Mouse (Mus musculus) cerebellum, adult 18-20 months (tissue): Measurements from ENCODE around the gene Macrod2.
A peak's percentile ranks its signal among the peaks of the same experiment; 100 is the strongest.
"Not testable (repeated sequence)": the region's sequence is repeated elsewhere in the genome, so short reads cannot be mapped to it uniquely, and the experiment has no call there.

Experiments
- DNase-seq, 2 experiments: peaks; one replicate each; pipeline ENCODE4 v3.0.0; 2021

Macrod2 gene

DNA sequence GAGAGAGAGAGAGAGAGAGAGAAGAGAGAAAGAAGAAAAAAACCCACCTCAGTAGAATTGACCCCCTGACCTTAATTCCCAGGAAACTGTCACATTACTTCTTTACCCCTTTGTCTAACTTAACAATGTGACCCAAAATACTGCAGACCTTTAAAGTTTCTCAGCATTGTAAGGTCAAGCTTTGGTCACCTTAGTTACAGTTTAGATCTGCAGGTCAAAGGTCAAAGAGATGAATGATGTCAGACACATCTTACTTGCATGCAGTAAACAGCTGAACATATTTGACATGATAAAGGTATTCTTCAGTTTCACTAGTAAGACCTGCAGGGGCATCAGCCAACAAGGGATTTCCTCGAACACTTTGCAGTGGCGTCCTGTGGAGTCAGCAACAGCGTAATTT lies 309.0 kb downstream of the Macrod2 start:
- no peak for DNase-seq

DNA sequence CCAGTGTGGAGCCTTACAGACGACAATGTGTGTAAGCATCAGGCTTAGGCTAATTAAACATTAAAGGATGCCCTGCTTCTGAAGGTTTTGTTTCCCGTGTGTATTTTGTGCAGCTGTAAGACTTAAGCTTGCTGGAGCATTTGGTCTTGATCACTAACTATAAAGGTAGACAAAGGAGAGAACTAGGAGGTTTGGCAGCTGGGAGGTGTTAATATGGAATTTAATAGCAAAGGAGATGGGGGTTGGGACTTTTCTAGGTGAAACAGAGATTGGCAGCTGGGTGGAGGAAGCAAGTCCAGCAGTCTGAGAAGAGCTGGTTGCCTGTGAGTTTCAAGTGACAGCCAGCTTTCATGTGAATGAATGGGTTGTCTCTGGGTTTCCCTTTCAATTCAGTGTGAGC lies 310.2 kb downstream of the Macrod2 start:
- no peak for DNase-seq

DNA sequence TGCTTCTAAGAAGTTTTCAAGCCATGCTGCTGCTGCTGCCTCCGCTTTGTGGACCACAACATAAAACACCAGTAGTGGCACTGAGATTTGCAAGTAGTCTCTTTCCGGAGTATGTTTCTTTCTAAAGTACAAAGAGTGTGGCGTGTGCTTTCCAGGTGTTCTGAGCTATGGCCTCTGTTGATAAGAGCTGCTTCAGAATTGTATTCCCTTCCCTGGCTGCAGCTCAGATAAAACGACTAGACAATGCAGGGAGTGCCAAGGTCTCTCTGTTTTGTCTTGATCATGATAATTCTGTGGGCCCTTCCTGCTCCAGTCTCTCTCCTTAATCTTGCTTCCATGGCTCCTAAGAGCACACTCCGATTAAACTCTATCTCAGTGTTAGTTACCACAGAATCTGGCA lies 312.4 kb downstream of the Macrod2 start:
- no peak for DNase-seq

DNA sequence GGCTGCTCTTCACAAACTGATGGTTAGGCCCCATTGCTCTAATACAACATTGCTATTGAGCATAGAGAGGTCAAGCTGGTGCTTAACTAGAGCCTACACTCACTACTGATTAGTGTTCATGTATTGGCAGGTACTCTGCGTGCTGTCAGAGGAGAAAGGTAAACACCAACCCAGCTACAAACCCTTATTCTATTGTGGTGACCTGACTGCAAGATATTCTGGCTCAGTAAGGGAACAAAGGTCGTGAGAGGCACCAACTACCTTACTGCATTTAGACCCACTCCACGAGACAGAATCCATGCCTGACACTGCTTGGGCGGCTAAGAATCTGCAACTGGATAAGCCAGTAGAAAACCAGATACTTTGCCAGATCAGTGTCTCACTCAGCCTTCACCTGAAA lies 320.7 kb downstream of the Macrod2 start:
- DNase-seq, result no peak

DNA sequence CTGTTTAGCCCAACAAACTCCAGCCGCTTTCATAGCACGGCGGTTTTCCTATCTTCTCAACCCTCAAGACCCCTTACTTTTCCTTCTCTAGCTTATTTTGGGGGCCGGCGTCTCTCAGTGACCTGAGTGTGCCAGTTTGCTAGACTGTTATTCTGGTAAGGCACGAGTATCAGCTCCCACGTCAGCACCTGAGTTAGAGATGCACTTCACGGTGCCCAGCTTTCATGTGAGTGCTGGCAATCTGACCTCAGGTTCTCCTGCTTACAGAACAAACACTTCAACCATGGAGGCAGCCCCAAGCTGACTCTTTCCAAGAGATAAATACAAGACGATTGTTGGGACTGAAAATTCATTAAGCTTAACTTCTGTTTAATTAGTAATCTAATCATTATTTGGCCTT lies 322.3 kb downstream of the Macrod2 start:
- no peak for DNase-seq

DNA sequence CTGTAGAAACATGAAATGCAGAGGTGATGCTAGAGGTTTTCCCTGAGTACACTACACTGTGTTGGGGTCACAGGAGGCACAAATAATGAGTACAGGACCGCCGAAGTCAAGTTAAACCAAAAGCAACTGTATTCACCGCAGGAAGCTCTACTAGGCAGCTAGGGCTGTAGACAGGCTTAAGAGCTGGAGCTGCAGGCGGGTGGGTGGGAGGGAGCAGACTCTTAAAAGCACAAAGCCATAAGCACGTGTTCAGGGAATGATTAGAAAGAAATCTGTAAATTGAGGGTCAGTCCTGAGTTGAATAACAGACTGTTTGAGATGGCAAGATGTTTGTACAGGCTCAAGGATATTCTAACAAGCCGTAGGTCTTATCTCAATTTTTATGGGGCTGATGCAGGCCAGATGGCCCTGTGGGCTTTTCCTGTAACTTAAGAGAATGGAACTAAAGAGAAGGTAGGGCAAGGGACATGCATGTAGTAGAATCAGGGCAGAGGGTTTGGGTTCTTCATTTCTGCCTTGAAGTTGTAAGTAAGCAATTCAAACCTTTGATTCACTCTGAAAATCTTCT lies 337.6 kb downstream of the Macrod2 start:
- DNase-seq, result no peak

DNA sequence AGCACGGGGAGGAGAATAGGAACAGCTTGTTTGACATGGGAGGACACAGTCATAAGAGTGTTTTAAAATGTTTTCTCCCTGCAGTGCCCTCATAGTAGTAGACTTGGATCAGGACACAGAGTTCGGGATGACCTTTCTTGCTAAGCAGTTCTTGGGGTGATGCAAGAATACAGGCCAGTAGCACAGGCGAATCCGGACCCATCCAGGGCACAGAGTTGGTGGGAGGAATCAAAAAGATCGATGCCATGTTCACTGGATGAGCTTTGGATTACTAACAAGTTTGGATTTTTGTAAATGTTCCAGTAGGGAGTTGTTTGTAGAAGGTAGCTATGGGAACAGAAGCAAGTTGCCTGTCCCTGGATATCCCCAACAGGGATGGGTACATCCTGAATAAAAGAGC lies 345.4 kb downstream of the Macrod2 start:
- no peak for DNase-seq

DNA sequence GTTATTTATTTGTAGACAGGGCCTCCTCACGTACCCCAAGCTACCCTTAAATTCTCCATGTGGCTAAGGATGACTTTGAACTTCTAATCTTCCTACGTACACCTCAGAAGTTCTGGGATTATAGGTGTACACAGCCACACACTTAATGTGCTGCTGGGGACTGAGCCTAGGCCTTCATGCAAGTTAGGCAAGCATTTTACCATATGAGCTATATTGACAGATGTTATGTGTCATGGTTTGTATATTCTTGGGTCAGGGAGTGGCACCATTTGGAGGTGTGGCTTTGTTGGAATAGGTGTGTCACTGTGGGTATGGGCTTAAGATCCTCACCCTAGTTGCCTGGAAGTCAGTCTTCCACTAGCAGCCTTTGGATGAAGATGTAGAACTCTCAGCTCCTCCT lies 347.8 kb downstream of the Macrod2 start:
- not testable (repeated sequence) for DNase-seq

DNA sequence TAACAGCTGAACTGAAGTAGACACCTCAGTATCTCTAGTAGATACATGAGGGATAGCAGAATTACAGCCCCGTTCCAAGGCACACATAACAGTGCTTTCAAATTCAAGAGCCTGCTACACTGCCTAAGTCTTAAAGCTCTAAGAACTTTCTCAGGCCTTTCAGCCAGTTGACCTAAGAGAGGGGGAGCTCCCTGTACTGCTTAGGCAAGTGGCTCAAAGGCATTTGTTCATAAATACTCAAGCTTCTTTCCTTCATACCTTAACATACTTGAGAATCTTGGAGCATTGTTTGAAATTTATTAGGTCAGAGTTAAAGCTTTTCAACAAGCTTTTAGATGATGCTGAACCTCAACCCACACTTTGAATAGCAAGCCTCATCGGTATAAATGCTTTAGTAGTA lies 363.8 kb downstream of the Macrod2 start:
- no peak for DNase-seq

DNA sequence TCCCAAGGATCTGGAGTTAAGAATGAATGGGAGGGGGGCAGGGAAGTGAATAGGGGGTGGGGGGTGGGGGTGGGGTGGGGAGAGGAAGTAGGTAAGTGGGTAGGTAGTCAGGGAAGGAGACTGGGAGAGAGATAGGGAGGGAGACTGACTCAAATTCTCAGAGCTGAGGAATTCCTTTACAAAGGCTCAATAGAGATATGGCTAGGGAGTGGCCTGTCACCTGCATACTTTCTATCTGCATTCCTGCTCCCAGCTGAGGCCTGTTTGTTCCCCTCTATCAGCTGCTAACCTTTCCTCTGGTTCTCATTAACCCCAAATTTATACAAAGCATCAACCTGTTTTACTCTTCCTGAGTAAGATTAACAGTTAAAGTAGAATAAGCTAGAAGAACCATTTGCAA lies 364.6 kb downstream of the Macrod2 start:
- DNase-seq, result no peak

DNA sequence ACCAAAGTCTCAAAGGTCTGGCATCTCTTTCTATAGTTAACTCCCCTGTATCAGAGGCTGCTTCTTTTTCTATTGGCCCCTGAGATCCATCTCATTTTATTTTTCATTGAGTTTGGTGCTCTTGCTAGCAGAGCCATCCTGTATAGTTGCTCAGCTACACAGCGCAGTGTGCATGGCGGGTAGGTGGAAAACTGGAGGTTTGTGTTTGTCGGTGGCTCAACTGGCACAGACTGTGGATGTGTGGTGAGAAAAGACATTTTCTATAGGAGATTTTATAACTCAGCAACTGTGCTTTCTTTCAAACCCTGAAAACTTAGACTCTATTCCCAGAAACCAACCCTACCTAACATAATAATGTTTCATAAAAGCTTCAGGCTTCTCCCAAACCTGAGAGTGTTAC lies 365.0 kb downstream of the Macrod2 start:
- DNase-seq, result no peak

DNA sequence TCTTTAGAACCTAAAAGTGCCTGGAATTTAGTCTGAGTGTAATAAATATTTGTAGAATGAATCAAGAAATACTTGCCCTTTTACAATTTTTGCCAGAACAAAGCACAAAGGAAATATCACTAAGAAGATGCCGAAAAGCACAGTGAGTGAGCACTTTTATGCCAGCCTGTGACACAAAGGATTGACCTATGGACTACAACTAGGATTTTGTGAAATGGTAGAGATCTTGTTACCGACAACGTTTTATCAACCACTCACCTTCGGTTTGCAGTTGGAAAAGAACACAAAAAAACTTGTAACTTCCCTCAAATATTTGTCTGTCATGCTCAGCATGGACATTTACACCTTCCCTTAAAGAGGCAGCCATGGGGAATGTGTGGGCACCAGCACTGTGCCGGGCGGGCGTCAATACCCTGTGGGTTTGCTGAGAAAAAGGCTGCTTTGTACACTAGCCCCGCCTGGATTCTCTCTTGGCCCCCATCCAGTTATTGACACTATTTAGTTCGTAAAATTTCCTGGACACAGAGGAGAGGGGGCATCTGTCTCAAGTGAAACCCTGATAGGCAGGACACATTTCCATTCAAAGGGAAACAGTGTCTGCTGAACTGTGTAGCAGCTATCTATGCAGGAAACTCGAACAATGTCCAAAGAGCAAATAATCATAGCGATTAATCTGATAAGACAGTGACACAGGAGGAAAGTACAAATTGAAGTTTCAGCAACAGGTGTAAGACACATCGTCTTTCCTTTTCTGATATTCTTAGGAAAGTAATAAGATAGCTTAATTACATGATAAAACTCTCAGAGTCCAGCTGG lies 368.2 kb downstream of the Macrod2 start:
- no peak for DNase-seq

DNA sequence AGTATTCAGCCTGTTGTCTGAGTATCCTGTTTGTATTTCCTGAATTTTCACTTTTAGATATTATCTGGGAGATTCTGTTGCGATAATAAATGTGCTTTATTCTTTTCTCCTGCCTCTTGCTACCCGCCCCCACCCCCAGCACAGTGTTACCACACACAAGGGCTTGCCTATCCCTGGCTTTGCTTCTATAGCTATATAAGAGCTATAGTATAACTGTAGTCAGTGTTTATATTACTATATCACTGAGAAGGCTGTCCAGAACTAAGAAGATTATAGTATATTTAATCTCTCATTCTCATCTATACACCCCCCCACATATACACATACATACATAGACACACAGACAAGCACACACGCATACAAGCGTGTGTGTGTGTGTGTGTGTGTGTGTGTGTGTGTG lies 374.4 kb downstream of the Macrod2 start:
- DNase-seq, result no peak

DNA sequence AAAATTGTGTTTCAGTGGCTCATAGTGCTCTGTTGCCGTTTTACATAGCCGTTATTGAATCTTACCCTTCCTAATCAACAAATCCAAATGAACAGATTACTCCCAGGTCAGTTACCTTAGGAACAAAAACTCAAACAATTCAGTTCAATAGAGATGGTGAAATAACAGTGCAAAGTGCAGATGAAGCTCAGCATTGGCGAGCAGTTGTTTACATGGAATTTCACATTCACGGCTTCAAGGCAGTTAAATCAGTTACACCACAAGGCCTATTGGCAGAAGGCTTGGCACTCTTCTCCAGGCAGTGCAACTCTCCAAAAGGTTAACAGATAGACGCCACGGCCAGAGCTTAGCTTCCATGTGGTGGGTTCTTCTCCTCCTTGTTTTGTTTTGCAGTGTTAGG lies 377.7 kb downstream of the Macrod2 start:
- DNase-seq, result no peak

DNA sequence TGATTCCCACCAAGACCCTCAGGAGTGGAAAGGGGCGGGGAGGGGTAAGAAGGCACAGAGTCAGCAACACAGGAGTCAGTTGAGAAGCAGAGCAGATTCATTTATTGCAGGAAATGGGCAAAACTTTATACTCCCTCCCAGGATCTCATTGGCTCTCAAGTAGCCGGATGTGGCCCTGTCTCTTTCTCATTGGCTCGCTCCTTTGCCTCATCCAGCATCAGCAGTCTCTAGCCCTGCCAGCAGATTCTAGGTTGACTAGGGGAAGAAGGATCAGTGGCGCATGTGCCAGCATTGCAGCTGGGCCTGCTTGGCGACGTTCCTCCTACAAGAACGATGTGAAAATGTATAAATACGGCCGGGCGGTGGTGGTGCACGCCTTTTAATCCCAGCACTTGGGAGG lies 378.3 kb downstream of the Macrod2 start:
- DNase-seq, result no peak

DNA sequence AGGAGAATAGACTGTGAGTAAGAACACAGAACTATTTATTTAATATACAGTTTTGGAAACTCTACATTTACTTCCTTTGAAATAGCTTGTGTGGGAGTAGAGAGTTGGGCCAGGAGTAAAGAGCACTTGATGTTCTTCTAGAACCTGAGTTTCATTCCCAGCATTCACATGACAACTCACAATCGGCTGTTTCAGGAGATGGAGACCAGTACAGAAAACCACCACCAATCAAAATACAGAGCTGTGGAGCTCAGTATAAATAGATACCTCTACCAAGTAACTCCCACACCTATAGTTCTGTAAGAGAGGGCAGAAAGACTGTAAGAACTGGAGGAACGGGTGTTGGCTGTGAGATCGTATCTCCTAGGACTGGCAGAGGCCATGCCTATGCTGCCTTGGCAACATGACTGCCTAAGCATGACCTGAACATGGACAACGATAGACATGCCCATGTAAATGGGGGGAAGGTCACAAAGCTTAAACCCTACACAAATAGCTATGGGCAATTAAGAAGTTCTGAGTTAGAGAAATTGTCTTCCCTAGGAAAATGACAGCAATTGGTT lies 379.8 kb downstream of the Macrod2 start:
- no peak for DNase-seq

DNA sequence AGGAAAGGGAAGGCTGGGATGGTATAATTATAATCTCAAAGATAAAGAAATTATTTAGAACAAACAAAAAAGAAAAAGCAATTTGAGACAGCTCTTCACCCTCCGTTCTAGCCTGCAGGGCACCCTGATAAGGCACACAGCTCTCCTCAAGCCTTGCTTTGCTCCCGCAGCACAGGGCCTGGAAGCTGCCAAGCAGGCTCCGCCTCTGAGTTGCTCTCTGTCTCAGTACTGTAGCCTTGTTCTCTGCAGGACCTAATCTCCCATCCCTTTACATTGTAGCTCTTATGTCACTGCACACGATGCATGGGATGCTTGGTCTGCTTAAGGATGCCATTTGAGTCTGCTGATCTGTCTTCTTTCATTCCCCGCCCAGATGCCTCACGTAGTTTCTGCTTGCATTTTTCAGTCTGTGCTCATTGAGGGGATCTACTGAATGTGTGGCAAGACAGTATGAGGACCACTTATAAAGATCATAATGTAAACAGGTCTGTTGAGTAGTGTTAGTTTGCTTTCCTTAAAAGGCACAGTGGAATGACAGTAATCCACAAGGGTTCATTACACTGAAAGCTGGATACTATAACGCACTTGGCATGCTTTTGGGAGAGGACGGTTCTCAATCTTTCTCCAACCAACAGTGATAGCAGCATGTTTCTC lies 380.5 kb downstream of the Macrod2 start:
- no peak for DNase-seq

DNA sequence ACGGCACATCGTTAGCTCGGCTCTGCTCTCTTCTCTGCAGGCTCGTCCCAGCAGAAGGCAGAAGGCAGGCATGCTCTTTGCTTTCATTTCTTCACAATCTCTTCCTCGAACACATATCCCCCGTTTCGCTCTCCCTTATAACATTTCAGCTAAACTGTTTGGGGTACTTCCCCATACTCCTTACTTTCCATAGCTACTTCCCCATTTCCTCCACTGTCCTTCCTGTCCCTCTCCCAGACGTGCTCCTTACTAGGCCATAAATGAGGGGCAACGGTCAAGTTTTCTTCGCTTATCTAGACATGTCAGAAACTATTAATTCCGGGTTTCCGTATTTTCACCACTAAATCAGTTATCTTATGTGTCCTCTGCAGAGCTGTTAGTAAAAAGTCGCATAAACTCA lies 383.1 kb downstream of the Macrod2 start:
- no peak for DNase-seq

DNA sequence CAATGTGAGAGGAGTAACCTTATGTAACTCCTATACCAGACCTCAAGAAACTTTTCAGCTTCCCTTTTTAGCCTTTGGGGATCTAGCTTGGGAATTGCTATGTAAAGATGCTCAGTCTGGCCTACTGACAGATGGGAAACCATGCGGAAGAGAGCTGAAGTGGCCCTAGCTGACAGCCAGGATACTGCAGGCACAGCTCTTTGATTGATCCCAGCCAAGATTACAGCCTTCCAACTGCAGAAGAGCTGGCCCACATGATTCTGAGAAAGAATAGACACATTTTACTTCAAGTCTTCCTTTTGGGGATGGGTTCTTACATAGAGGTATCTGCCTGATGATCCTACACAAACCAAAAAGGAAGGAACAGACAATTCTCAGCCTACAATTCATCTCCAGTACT lies 387.9 kb downstream of the Macrod2 start:
- DNase-seq, result peak; percentile 61 to 69

DNA sequence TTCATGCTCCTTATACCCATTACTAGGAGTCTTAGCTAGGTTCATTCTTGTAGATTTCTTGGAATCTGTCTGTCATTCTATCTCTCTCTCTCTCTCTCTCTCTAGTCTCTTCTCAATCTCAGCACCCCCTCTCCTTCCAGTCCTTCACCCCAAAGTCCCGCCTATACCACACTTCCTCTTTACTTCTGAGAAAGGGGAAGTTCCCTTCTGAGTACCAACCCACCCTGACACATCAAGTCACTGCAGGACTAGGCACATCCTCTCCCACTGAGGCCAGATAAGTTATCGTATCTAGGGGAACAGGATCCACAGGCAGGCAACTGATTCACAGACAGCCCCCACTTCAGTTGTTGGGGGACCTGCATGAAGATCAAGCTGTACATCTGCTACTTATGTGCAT lies 389.5 kb downstream of the Macrod2 start:
- no peak for DNase-seq

DNA sequence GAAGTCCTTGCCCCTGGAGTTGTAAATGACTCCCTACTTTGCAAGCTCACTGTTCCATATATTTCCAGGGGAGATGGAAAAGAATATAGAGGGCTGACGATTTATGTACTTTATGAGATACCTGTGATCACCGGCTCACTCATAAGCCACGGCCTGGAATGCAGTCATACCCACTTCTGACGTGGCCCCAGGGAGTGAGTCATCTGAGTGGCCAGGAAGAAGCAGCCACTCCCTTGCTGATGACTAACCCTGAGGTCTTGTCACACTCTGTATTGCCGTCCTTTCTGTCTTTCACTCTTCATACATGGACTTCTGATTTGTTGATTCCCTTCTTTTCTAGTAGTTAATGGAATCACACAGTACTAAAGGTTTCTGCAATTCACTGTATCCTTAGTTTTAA lies 395.3 kb downstream of the Macrod2 start:
- no peak for DNase-seq

DNA sequence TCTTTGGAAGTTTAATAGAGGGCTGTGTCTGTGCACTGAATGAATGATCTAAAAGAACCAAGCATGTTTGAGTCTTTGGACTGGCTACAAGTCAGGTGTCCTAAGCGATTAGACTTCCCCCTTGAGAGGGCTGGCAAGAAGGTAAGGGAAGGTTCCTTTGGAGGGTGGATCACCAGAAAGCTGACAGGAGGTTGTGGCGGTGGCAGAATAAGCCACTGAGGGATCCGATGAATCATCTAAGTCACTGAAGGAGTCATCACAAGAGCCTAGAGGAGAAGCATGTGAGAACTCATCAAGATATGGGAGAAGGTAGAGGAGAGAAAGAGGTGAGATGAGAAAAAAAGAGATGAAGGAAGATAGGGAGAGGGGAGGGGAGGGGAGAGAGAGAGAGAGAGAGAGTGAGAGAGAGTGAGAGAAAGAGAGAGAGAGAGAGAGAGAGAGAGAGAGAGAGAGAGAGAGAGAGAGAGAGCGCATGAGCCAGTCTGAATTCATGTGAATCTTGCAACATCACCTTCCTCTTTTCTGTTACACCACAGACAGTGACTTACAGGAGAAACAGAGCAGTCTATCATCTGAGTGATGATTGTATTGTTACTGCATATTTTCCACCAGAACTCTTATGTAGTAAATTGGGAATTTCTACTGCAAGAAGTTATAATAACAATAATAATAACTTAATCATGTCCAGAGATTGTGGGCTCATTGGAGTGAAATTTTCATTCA lies 398.9 kb downstream of the Macrod2 start:
- no peak for DNase-seq

DNA sequence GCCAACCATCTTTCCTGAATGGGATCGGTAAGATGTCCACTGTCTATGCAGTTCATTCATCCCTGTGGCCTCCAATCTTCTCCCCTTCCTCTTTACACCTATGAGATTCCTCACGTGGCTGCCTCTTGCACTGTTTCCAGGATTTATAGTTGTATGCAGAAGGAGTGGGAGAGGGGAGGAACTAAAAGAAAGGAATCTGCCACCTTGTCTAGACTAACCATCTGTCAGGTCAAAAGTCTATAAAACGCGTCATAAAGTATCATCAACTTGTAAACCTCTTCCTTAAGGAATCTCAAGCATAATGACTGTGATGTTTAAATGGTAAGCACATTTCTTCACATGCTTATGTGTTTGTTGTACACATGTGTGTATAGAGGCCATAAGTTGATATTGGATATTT lies 416.6 kb downstream of the Macrod2 start:
- DNase-seq, result no peak
